Mouse (Mus musculus): ENCODE measurements around the gene Zmynd10. TPM values are rescaled to one million over a fixed set of nuclear protein-coding genes. Genes with fewer than 3 reads are reported as not detected.
A peak's percentile ranks its signal among the peaks of the same experiment; 100 is the strongest.

Gene Zmynd10
- 2.3 and 2.5 TPM in 2 replicates for polyA plus RNA-seq (2015; fragmentation: Nextera tagmentation; extraction: Ambion mirVana)

GRCm38 (mm10) chr9:107547026-107547425 lies at the start of gene Zmynd10:
Zmynd10 (plus strand) TSS chr9:107547298.
- Histone ChIP-seq H3K27ac (ENCODE audit: low read length) (no peak within 1 kb of the TSS), H3K9ac (ENCODE audit: low read depth, low read length) (no peak within 1 kb of the TSS; the same call in 1 of the 2 replicates), H3K4me3 (ENCODE audit: low read length) (peak within 1 kb of the TSS; percentile 6), H3K4me2 (ENCODE audit: low read depth, low read length) (peak within 1 kb of the TSS; percentile 50), H3K36me3 (ENCODE audit: control insufficient read depth, insufficient read depth, low read length) (peaks cover 3% of the 10 kb centered on the region; the same call in 1 of the 2 replicates), H3K4me1 (ENCODE audit: control insufficient read depth, insufficient read depth, low read length) (peaks cover 34% of the 10 kb centered on the region), H3K27me3 (replicated peaks; ENCODE audit: control insufficient read depth, insufficient read depth, low read length) (no peaks in the 10 kb centered on the region), H3K9me3 (ENCODE audit: control insufficient read depth, low read length) (no peaks in the 10 kb centered on the region)
- 2% methylated on average over 20 of the region's 20 CpGs for WGBS
- peak; percentile 53 for ATAC-seq

GRCm38 (mm10) chr9:107500708-107501286 lies 46.3 kb upstream of the Zmynd10 start:
- Histone ChIP-seq H3K4me2 (ENCODE audit: low read depth, low read length) (no peak overlapping the region), H3K4me3 (ENCODE audit: low read length) (no peak overlapping the region), H3K9ac (ENCODE audit: low read depth, low read length) (no peak overlapping the region), H3K4me1 (ENCODE audit: control insufficient read depth, insufficient read depth, low read length) (no peaks in the 10 kb centered on the region), H3K36me3 (ENCODE audit: control insufficient read depth, insufficient read depth, low read length) (no peaks in the 10 kb centered on the region), H3K27me3 (replicated peaks; ENCODE audit: control insufficient read depth, insufficient read depth, low read length) (no peaks in the 10 kb centered on the region), H3K27ac (ENCODE audit: low read length) (no peak overlapping the region), H3K9me3 (ENCODE audit: control insufficient read depth, low read length) (no peaks in the 10 kb centered on the region)
- WGBS, result 79% methylated on average over 3 of the region's 3 CpGs
- no peak for ATAC-seq

- WGBS, result 89% methylated on average over 12 of the region's 12 CpGs
Measured at GRCm38 (mm10) chr9:107502131-107502846, 44.8 kb upstream of the Zmynd10 start.

GRCm38 (mm10) chr9:107504662-107505537 lies 42.2 kb upstream of the Zmynd10 start:
- ATAC-seq, result no peak
- Histone ChIP-seq H3K4me2 (ENCODE audit: low read depth, low read length) (no peak overlapping the region), H3K36me3 (ENCODE audit: control insufficient read depth, insufficient read depth, low read length) (no peaks in the 10 kb centered on the region), H3K27ac (ENCODE audit: low read length) (no peak overlapping the region), H3K27me3 (replicated peaks; ENCODE audit: control insufficient read depth, insufficient read depth, low read length) (no peaks in the 10 kb centered on the region), H3K4me1 (ENCODE audit: control insufficient read depth, insufficient read depth, low read length) (no peaks in the 10 kb centered on the region), H3K4me3 (ENCODE audit: low read length) (no peak overlapping the region), H3K9ac (ENCODE audit: low read depth, low read length) (no peak overlapping the region), H3K9me3 (ENCODE audit: control insufficient read depth, low read length) (no peaks in the 10 kb centered on the region)
- 74% methylated on average over 19 of the region's 19 CpGs for WGBS

More at GRCm38 (mm10) chr9:107502131-107502846, 44.8 kb upstream of the Zmynd10 start:
- H3K4me3 ChIP-seq (ENCODE audit: low read length), result no peak overlapping the region
- H3K36me3 ChIP-seq (ENCODE audit: control insufficient read depth, insufficient read depth, low read length), result no peaks in the 10 kb centered on the region
- no peaks in the 10 kb centered on the region for H3K4me1 ChIP-seq (ENCODE audit: control insufficient read depth, insufficient read depth, low read length)
- H3K9me3 ChIP-seq (ENCODE audit: control insufficient read depth, low read length), result no peaks in the 10 kb centered on the region
- ATAC-seq, result no peak
- no peaks in the 10 kb centered on the region for H3K27me3 ChIP-seq (replicated peaks; ENCODE audit: control insufficient read depth, insufficient read depth, low read length)
- no peak overlapping the region for H3K27ac ChIP-seq (ENCODE audit: low read length)
- H3K4me2 ChIP-seq (ENCODE audit: low read depth, low read length), result no peak overlapping the region
- H3K9ac ChIP-seq (ENCODE audit: low read depth, low read length), result no peak overlapping the region

GRCm38 (mm10) chr9:107508266-107508665 lies 38.8 kb upstream of the Zmynd10 start:
- WGBS, result 54% methylated on average over 10 of the region's 10 CpGs

GRCm38 (mm10) chr9:107510384-107511100 lies 36.6 kb upstream of the Zmynd10 start:
- H3K4me2 ChIP-seq (ENCODE audit: low read depth, low read length), result no peak overlapping the region
- no peaks in the 10 kb centered on the region for H3K36me3 ChIP-seq (ENCODE audit: control insufficient read depth, insufficient read depth, low read length)
- H3K4me3 ChIP-seq (ENCODE audit: low read length), result no peak overlapping the region
- no peak overlapping the region for H3K27ac ChIP-seq (ENCODE audit: low read length)
- no peak overlapping the region for H3K9ac ChIP-seq (ENCODE audit: low read depth, low read length)
- H3K4me1 ChIP-seq (ENCODE audit: control insufficient read depth, insufficient read depth, low read length), result no peaks in the 10 kb centered on the region
- no peaks in the 10 kb centered on the region for H3K27me3 ChIP-seq (replicated peaks; ENCODE audit: control insufficient read depth, insufficient read depth, low read length)
- WGBS, result 82% methylated on average over 14 of the region's 14 CpGs
- H3K9me3 ChIP-seq (ENCODE audit: control insufficient read depth, low read length), result no peaks in the 10 kb centered on the region
- ATAC-seq, result no peak

More at GRCm38 (mm10) chr9:107508266-107508665, 38.8 kb upstream of the Zmynd10 start:
- Histone ChIP-seq H3K27ac (ENCODE audit: low read length) (no peak overlapping the region), H3K9me3 (ENCODE audit: control insufficient read depth, low read length) (no peaks in the 10 kb centered on the region), H3K36me3 (ENCODE audit: control insufficient read depth, insufficient read depth, low read length) (no peaks in the 10 kb centered on the region), H3K9ac (ENCODE audit: low read depth, low read length) (no peak overlapping the region), H3K27me3 (replicated peaks; ENCODE audit: control insufficient read depth, insufficient read depth, low read length) (no peaks in the 10 kb centered on the region), H3K4me3 (ENCODE audit: low read length) (no peak overlapping the region), H3K4me1 (ENCODE audit: control insufficient read depth, insufficient read depth, low read length) (no peaks in the 10 kb centered on the region), H3K4me2 (ENCODE audit: low read depth, low read length) (no peak overlapping the region)
- no peak for ATAC-seq

- Histone ChIP-seq H3K4me1 (ENCODE audit: control insufficient read depth, insufficient read depth, low read length) (no peaks in the 10 kb centered on the region), H3K9me3 (ENCODE audit: control insufficient read depth, low read length) (no peaks in the 10 kb centered on the region), H3K36me3 (ENCODE audit: control insufficient read depth, insufficient read depth, low read length) (no peaks in the 10 kb centered on the region), H3K27ac (ENCODE audit: low read length) (no peak overlapping the region), H3K9ac (ENCODE audit: low read depth, low read length) (no peak overlapping the region), H3K4me2 (ENCODE audit: low read depth, low read length) (no peak overlapping the region), H3K27me3 (replicated peaks; ENCODE audit: control insufficient read depth, insufficient read depth, low read length) (no peaks in the 10 kb centered on the region), H3K4me3 (ENCODE audit: low read length) (no peak overlapping the region)
- 60% methylated on average over 8 of the region's 8 CpGs for WGBS
- no peak for ATAC-seq
Measured at GRCm38 (mm10) chr9:107511436-107511835, 35.7 kb upstream of the Zmynd10 start.

GRCm38 (mm10) chr9:107512326-107512725 lies 34.8 kb upstream of the Zmynd10 start:
- H3K4me3 ChIP-seq (ENCODE audit: low read length), result no peak overlapping the region
- H3K9me3 ChIP-seq (ENCODE audit: control insufficient read depth, low read length), result no peaks in the 10 kb centered on the region
- no peak overlapping the region for H3K4me2 ChIP-seq (ENCODE audit: low read depth, low read length)
- H3K27ac ChIP-seq (ENCODE audit: low read length), result no peak overlapping the region
- H3K9ac ChIP-seq (ENCODE audit: low read depth, low read length), result no peak overlapping the region
- no peaks in the 10 kb centered on the region for H3K36me3 ChIP-seq (ENCODE audit: control insufficient read depth, insufficient read depth, low read length)
- no peaks in the 10 kb centered on the region for H3K27me3 ChIP-seq (replicated peaks; ENCODE audit: control insufficient read depth, insufficient read depth, low read length)
- H3K4me1 ChIP-seq (ENCODE audit: control insufficient read depth, insufficient read depth, low read length), result no peaks in the 10 kb centered on the region
- 74% methylated on average over 16 of the region's 16 CpGs for WGBS
- no peak for ATAC-seq
